Mouse (Mus musculus) monocyte, adult 2 months (primary cell): Measurements from ENCODE around the gene Arf5.

Source experiments
- DNase-seq, 2 experiments: peaks; one replicate each; pipeline ENCODE4 v3.0.0; 2022; ENCODE audit warnings: low spot score in 2 of 2, low read depth in 1 of 2

Arf5 gene

DNA sequence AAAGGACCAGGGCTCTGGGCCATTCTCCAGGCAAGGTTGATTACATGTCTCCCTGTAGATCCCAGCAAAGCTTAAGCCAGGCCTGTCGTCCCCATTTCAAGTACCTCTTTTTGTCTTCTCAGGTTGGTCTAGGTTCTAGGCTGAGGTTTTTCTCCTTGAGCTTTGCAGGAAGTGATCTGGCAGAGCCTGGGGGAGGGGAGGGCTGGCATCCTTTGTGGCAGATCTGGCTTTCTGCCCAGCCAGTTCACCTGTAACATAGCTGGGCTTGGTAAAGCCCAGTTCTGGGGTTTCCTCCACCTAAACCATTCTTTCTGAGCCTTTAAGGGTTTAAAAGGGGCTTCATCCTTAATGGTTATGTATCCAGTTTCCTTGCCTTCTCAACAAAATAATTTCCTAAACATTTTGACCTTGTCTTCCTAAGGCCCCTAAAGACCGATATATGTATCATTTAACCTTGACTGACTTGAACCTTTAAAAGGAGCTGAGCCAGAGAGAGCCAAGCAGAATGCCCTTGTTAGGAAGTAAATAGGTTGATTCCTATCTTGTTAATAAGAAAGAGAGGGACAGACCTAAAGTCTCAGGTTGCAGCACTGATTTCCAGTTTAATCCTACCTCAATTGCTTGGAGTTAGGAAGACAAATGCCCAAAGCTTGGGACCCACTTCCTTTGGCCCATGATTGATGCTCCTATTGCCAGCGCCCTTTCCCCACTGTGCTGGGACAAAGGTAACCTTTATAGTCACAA is 3.9 kb downstream of the Arf5 start, which contains the start of gene Fscn3:
Fscn3 (plus strand) TSS at position 694 of the 744 bp plus-strand sequence.
- no peak for DNase-seq

GRCm38 (mm10) chr6:28428290-28428689 is 4.9 kb downstream of the Arf5 start, which contains the start of gene Gcc1:
Gcc1 (minus strand) TSS chr6:28428390.
- no peak for DNase-seq

GRCm38 (mm10) chr6:28429870-28430269 is 6.5 kb downstream of the Arf5 start:
- no peak for DNase-seq

GRCm38 (mm10) chr6:28430795-28431537 is 7.6 kb downstream of the Arf5 start:
- no peak for DNase-seq

GRCm38 (mm10) chr6:28431538-28431855 is 8.1 kb downstream of the Arf5 start:
- DNase-seq = no peak

GRCm38 (mm10) chr6:28447937-28448336 is 24.6 kb downstream of the Arf5 start:
- DNase-seq = no peak

DNA sequence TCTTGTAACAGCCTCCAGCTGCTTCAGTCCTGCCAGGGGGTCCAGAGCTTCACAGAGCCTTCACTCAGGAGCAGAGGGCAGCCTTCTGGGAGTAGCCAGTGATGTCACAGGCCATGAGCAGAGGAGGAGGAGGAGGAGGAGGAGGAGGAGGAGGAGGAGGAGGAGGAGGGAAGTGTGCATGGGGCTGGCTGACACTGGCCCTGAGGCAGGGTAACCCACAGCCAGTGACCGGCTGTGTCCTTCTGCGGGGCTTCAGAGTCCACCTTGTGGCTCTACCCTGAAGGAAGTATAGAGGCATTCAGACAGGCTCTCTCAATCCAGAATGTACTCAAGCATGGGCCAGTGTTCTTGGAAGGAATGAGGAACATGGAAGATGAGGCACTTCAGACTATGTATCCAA is 25.9 kb downstream of the Arf5 start, which contains the start of gene Pax4:
Pax4 (minus strand) TSS at position 101 of the 400 bp plus-strand sequence.
- DNase-seq = no peak

DNA sequence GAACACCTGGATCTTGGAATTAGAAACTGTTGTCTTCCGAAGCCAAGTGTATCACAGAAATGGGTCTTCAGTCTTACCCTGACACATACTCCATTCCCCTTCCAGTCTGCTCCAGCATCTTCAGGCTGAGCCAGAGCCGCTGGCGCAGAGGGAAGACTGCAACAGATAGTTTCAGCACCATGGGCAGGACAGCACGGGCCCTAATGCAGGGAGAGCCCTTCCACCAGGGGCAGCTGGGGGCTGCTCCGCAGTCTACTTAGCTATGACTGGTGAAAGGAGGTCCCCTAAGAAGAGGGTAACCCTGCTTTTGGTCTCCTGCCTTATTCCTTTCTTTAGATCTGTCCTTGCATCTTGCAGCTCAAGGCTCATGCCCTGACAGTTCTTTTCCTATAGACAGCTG is 27.1 kb downstream of the Arf5 start:
- DNase-seq = no peak

DNA sequence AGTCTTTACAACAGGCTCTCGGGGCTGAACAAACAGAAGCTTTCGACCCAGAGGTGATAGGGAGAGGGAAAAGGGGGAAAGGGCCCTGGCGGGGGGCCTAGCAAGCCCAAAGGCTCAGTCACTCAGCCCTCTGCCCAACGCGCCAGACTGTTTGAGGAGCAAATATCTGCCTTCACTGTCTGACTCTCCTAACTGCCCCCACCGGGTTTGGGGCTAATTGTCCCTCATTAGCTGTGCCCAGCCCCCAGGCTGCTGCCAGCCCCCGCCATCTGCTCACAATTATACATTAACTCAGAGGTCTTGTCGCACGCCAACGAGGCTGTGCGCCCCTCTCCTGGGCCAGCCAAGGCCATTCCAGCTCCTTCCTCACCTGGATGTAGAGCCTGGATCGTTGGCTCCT is 27.6 kb downstream of the Arf5 start:
- DNase-seq = no peak

- no peak for DNase-seq
These were observed 35.9 kb downstream of the Arf5 start for GRCm38 (mm10) chr6:28459221-28459668.

DNA sequence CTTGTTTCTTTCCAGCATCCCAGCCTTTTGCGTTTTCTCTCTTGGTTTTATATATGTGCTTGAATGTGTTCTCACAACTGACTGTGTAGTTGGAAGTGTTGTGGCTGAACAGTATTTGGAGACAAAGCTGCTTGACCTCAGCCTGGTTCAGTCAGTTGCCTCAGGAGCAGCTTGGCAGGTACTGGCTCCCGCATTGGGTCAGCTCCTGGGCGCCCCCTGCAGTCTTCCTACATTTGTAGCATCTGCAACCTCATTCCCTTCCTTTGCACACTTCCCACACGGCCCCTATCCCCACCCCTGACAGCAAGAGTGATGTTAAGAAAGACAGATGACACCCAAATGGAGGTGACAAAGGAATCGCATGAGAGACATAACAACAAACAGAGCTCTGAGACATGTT is 37.2 kb downstream of the Arf5 start:
- no peak for DNase-seq

- no peak for DNase-seq
These were observed 41.3 kb downstream of the Arf5 start for GRCm38 (mm10) chr6:28464630-28465029.

DNA sequence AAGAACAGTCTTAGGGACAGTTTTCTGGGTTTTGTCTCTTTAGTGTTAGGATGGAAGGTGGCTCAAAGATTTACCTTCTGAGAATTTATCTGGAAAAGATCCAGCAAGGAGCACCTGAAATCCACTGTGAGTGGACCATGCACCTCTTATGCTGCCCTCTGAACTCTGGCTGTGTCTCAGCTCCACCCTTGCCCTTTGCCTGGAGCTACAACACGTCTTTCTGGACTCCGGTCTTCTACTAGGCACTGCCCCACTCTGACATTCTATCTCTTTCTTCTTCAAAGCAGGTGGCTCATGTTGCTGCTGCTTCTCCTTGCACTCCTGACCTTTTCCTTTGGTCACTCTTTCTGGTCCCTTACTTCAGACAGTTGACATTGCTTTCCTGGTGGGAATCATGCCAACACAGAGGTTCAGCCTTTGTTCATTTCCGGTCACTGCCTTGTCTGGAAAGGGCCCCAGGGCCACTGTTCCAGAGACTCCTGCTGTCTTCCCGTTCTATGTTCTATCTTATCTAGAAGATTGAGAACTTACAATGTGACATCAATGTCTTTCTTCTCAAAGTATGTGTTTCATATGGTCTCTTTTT is 46.8 kb downstream of the Arf5 start:
- no peak for DNase-seq

DNA sequence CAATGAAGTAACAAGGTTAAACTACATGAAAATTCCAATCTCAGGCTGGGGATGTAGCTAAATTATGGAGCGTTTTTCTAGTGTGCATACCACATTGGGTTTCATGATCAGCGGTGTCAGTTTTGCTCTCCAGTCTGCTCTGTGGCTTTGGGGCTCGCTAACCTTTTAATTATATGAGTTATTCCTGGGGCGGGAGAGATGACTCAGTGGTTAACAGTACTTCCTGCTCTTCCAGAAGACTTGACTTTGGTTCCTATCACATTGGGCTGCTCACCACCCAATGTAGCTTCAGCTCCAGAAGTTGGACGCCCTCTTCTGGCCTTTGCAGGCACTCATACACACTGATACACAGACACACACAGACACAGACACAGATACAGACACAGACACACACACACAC is 47.3 kb downstream of the Arf5 start:
- no peak for DNase-seq

GRCm38 (mm10) chr6:28471284-28472035 is 48.1 kb downstream of the Arf5 start:
- no peak for DNase-seq

DNA sequence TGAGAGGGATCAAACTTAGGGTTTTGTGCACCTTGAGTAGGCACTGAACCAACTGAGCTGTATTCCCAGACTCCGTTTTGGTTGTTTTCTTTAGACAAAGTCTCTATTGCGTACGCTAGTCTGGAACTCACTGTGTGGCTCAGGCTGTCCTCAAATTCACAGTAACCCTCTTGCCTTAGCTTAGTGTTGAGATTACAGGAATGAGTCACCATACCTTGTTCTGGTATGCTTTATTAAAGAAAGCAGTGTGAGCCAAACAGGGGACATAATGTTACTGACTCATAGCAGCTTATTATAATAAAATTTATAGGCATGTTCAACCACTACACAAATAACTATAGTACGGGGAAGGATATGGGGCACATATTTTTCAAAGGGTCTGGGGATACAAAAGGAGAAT is 50.9 kb downstream of the Arf5 start:
- no peak for DNase-seq

- no peak for DNase-seq
These were observed 51.5 kb downstream of the Arf5 start, which contains the start of gene Snd1 for GRCm38 (mm10) chr6:28474839-28475238. Snd1 (plus strand) TSS chr6:28475139.
